Mouse (Mus musculus) left cerebral cortex, adult 18-20 months (tissue): ENCODE measurements around the gene Nrxn1. TPM values are rescaled to one million over a fixed set of nuclear protein-coding genes. Genes with fewer than 3 reads are reported as not detected.
A peak's percentile ranks its signal among the peaks of the same experiment; 100 is the strongest.

Source experiments
- DNase-seq, 2 experiments: peaks; one replicate each; pipeline ENCODE4 v3.0.0; 2021 to 2022; ENCODE audit warnings: low spot score in 2 of 2, mixed read lengths in 1 of 2
- total RNA-seq, 2 experiments: library from RNA; stranded (reverse); gene quantifications; 2 replicates each; pipeline ENCODE4 v1.2.3; 2021

Gene Nrxn1
- total RNA-seq, 2 experiments from 2014 or later: 499 to 523 TPM

- DNase-seq: peak; percentile 37 to 40
Measured at GRCm38 (mm10) chr17:90454356-90454737, 638.5 kb downstream of the Nrxn1 start.

- DNase-seq: no peak
Measured at GRCm38 (mm10) chr17:90453280-90453679, 639.6 kb downstream of the Nrxn1 start.

GRCm38 (mm10) chr17:90452770-90453169 is 640.1 kb downstream of the Nrxn1 start:
- peak in 1 of 2 experiments; percentile 40 for DNase-seq

GRCm38 (mm10) chr17:90451384-90451783 is 641.5 kb downstream of the Nrxn1 start:
- no peak for DNase-seq

- DNase-seq: no peak
Measured at GRCm38 (mm10) chr17:90443067-90443466, 649.8 kb downstream of the Nrxn1 start.

GRCm38 (mm10) chr17:90435836-90436235 is 657.0 kb downstream of the Nrxn1 start:
- DNase-seq: peak in 1 of 2 experiments; percentile 29

- no peak for DNase-seq
Measured at GRCm38 (mm10) chr17:90435371-90435770, 657.5 kb downstream of the Nrxn1 start.

GRCm38 (mm10) chr17:90430211-90430610 is 662.7 kb downstream of the Nrxn1 start:
- DNase-seq: no peak

- DNase-seq: no peak
Measured at GRCm38 (mm10) chr17:90425974-90426373, 666.9 kb downstream of the Nrxn1 start.

GRCm38 (mm10) chr17:90422591-90422990 is 670.3 kb downstream of the Nrxn1 start:
- no peak for DNase-seq

- DNase-seq: no peak
Measured at GRCm38 (mm10) chr17:90420757-90421156, 672.1 kb downstream of the Nrxn1 start.

- no peak for DNase-seq
Measured at GRCm38 (mm10) chr17:90419615-90420014, 673.3 kb downstream of the Nrxn1 start.

- no peak for DNase-seq
Measured at GRCm38 (mm10) chr17:90396357-90396756, 696.5 kb downstream of the Nrxn1 start.

- DNase-seq: no peak
Measured at GRCm38 (mm10) chr17:90394606-90395005, 698.3 kb downstream of the Nrxn1 start.

- DNase-seq: no peak
Measured at GRCm38 (mm10) chr17:90392751-90393150, 700.1 kb downstream of the Nrxn1 start.

GRCm38 (mm10) chr17:90390316-90391212 is 702.3 kb downstream of the Nrxn1 start:
- DNase-seq: no peak

GRCm38 (mm10) chr17:90384856-90385255 is 708.0 kb downstream of the Nrxn1 start:
- no peak for DNase-seq

- no peak for DNase-seq
Measured at GRCm38 (mm10) chr17:90382496-90383443, 710.1 kb downstream of the Nrxn1 start.

GRCm38 (mm10) chr17:90376533-90376932 is 716.3 kb downstream of the Nrxn1 start:
- no peak for DNase-seq

- no peak for DNase-seq
Measured at GRCm38 (mm10) chr17:90362169-90362568, 730.7 kb downstream of the Nrxn1 start.

- no peak for DNase-seq
Measured at GRCm38 (mm10) chr17:90349385-90350095, 743.3 kb downstream of the Nrxn1 start.
